Mouse (Mus musculus): ENCODE measurements at regions not wholly inside any gene's neighbourhood (a gene's known extent, or its start where the extent isn't known, plus 50 kb on each side); places are given as distances from the start of the nearest gene placed in this dataset.

GRCm38 (mm10) chr4:91029462-91029861, 371.1 kb downstream of the Elavl2 start:
- no peak for DNase-seq

GRCm38 (mm10) chr4:91028013-91028626, 372.5 kb downstream of the Elavl2 start:
- DNase-seq = no peak

- no peak for DNase-seq
Observed at GRCm38 (mm10) chr4:90996388-90997092, 404.0 kb downstream of the Elavl2 start.

- no peak for DNase-seq
Observed at GRCm38 (mm10) chr4:90964658-90965057, 435.9 kb downstream of the Elavl2 start.

GRCm38 (mm10) chr4:90943687-90944385, 456.7 kb downstream of the Elavl2 start:
- DNase-seq = no peak

GRCm38 (mm10) chr4:90917312-90918107, 483.1 kb downstream of the Elavl2 start:
- no peak for DNase-seq

- no peak for DNase-seq
Observed at GRCm38 (mm10) chr4:90906311-90906710, 494.3 kb downstream of the Elavl2 start.

- no peak for DNase-seq
Observed at GRCm38 (mm10) chr4:90868209-90868608, 532.4 kb downstream of the Elavl2 start.

- DNase-seq = peak; percentile 2
Observed at GRCm38 (mm10) chr4:90860854-90861253, 539.7 kb downstream of the Elavl2 start.

GRCm38 (mm10) chr4:90839804-90840203, 560.8 kb downstream of the Elavl2 start:
- no peak for DNase-seq

- no peak for DNase-seq
Observed at GRCm38 (mm10) chr4:90799078-90799477, 580.5 kb downstream of the Zfp352 start.

GRCm38 (mm10) chr4:90798637-90799036, 580.0 kb downstream of the Zfp352 start:
- DNase-seq = no peak

GRCm38 (mm10) chr4:90797472-90797871, 578.9 kb downstream of the Zfp352 start:
- no peak for DNase-seq

All from kidney, postnatal 14 days (tissue).